Mouse (Mus musculus) forebrain, embryonic 11.5 days (tissue): ENCODE data around the gene Rgs7. TPM values are rescaled to one million over a fixed set of nuclear protein-coding genes. Genes with fewer than 3 reads are reported as not detected.

ENCODE experiments used
- ATAC-seq: fragments of 200-750 bp; cut with Nextera tagmentation; replicated peaks from 2 replicates; pipeline ENCODE4 v1.8.0; 2017; ENCODE audit warnings: moderate TSS enrichment; ENCODE audit not compliant: low FRiP score
- DNase-seq: peaks from one replicate; pipeline ENCODE4 v3.0.0-alpha.2; 2017; ENCODE audit warnings: low spot score
- H3K27ac ChIP-seq: fragments of 300-500 bp; sonication (generic); 2 replicates; pipeline ENCODE4 v1.5.1; 2014; ENCODE audit warnings: low read depth, low read length
- H3K27me3 ChIP-seq: fragments of 300-500 bp; sonication (generic); 2 replicates; pipeline ENCODE4 v1.6.1; 2014; ENCODE audit warnings: mild to moderate bottlenecking, low read length, mixed read lengths; ENCODE audit not compliant: control insufficient read depth, insufficient read depth
- H3K36me3 ChIP-seq: fragments of 300-500 bp; sonication (generic); 2 replicates; pipeline ENCODE4 v1.6.1; 2014; ENCODE audit warnings: mild to moderate bottlenecking, low read length, moderate library complexity, mixed read lengths; ENCODE audit not compliant: control insufficient read depth, insufficient read depth
- H3K4me1 ChIP-seq: fragments of 300-500 bp; sonication (generic); replicated peaks from 2 replicates; pipeline ENCODE4 v1.6.1; 2014; ENCODE audit warnings: low read length, mixed read lengths; ENCODE audit not compliant: control insufficient read depth, insufficient read depth
- H3K4me2 ChIP-seq: fragments of 300-500 bp; sonication (generic); 2 replicates; pipeline ENCODE4 v1.6.1; 2014; ENCODE audit warnings: low read depth, mild to moderate bottlenecking, low read length, moderate library complexity, mixed read lengths; ENCODE audit not compliant: severe bottlenecking
- H3K4me3 ChIP-seq: fragments of 300-500 bp; sonication (generic); 2 replicates; pipeline ENCODE4 v1.5.1; 2014; ENCODE audit warnings: low read depth, low read length
- H3K9ac ChIP-seq: fragments of 300-500 bp; sonication (generic); 2 replicates; pipeline ENCODE4 v1.6.1; 2014; ENCODE audit warnings: low read length
- H3K9me3 ChIP-seq: fragments of 300-500 bp; sonication (generic); 2 replicates; pipeline ENCODE4 v1.6.1; 2016; ENCODE audit warnings: low read length, mixed read lengths; ENCODE audit not compliant: control insufficient read depth
- WGBS: fragments of 180-500 bp; shearing (Covaris S2); extraction: QIAGEN DNeasy Blood & Tissue Kit; methylation state at CpG from one replicate; pipeline ENCODE4 v1.1.7; 2014; 5-methylcytosine and 5-hydroxymethylcytosine counted together
- polyA plus RNA-seq: library from polyadenylated mRNA; unstranded; fragments of >200 nt; fragmentation: Nextera tagmentation; extraction: Ambion mirVana; gene quantifications from 2 replicates; pipeline ENCODE4 v1.2.1, GENCODE M21; 2014

Gene Rgs7
- polyA plus RNA-seq, 1 experiment from 2014 or later, result 5.7 TPM

GRCm38 (mm10) chr1:175415728-175416127 is 76.6 kb downstream of the Rgs7 start:
- Histone ChIP-seq H3K9ac (no peak overlapping the region), H3K27me3 (no peaks in the 10 kb centered on the region), H3K9me3 (no peaks in the 10 kb centered on the region), H3K36me3 (no peaks in the 10 kb centered on the region), H3K27ac (no peak overlapping the region), H3K4me2 (0 out of 2 replicates have a peak overlapping the region, but pooled peaks have one; percentile 15), H3K4me1 (peaks cover 2% of the 10 kb centered on the region; the same call in 1 of the 2 replicates), H3K4me3 (no peak overlapping the region)
- DNase-seq (no peak), ATAC-seq (peak; percentile 73)
- 23% methylated on average over 9 of the region's 9 CpGs for WGBS

GRCm38 (mm10) chr1:175410399-175410798 is 81.9 kb downstream of the Rgs7 start:
- H3K9ac ChIP-seq, result no peak overlapping the region
- H3K4me2 ChIP-seq, result no peak overlapping the region
- ATAC-seq, result no peak
- H3K4me3 ChIP-seq, result no peak overlapping the region
- no peak for DNase-seq
- no peaks in the 10 kb centered on the region for H3K27me3 ChIP-seq
- H3K9me3 ChIP-seq, result no peaks in the 10 kb centered on the region
- H3K4me1 ChIP-seq, result 0 out of 2 replicates have a peak, but pooled peaks cover 2% of the 10 kb centered on the region
- WGBS, result 17% methylated on average over 3 of the region's 3 CpGs
- H3K36me3 ChIP-seq, result no peaks in the 10 kb centered on the region
- no peak overlapping the region for H3K27ac ChIP-seq

GRCm38 (mm10) chr1:175391894-175392293 is 100.4 kb downstream of the Rgs7 start:
- H3K27ac ChIP-seq, result no peak overlapping the region
- no peaks in the 10 kb centered on the region for H3K4me1 ChIP-seq
- H3K9me3 ChIP-seq, result no peaks in the 10 kb centered on the region
- DNase-seq (no peak), ATAC-seq (no peak)
- H3K27me3 ChIP-seq, result no peaks in the 10 kb centered on the region
- no peaks in the 10 kb centered on the region for H3K36me3 ChIP-seq
- H3K4me3 ChIP-seq, result no peak overlapping the region
- H3K9ac ChIP-seq, result no peak overlapping the region
- H3K4me2 ChIP-seq, result no peak overlapping the region
- 84% methylated on average over 4 of the region's 4 CpGs for WGBS

- DNase-seq, result no peak
Measured at GRCm38 (mm10) chr1:175389250-175389649, 103.0 kb downstream of the Rgs7 start.

GRCm38 (mm10) chr1:175385581-175386235 is 106.6 kb downstream of the Rgs7 start:
- WGBS, result 11% methylated on average over 3 of the region's 3 CpGs
- Histone ChIP-seq H3K4me2 (no peak overlapping the region), H3K36me3 (no peaks in the 10 kb centered on the region), H3K9ac (no peak overlapping the region), H3K4me1 (peaks cover 3% of the 10 kb centered on the region; the same call in 1 of the 2 replicates), H3K9me3 (no peaks in the 10 kb centered on the region), H3K4me3 (no peak overlapping the region), H3K27me3 (no peaks in the 10 kb centered on the region), H3K27ac (no peak overlapping the region)
- DNase-seq, result no peak
- peak; percentile 90 for ATAC-seq

More at GRCm38 (mm10) chr1:175389250-175389649, 103.0 kb downstream of the Rgs7 start:
- no peaks in the 10 kb centered on the region for H3K27me3 ChIP-seq
- peaks cover 3% of the 10 kb centered on the region; the same call in 1 of the 2 replicates for H3K4me1 ChIP-seq
- H3K36me3 ChIP-seq, result no peaks in the 10 kb centered on the region
- ATAC-seq, result no peak
- WGBS, result 79% methylated on average over 5 of the region's 5 CpGs
- H3K4me2 ChIP-seq, result no peak overlapping the region
- H3K4me3 ChIP-seq, result no peak overlapping the region
- H3K27ac ChIP-seq, result no peak overlapping the region
- H3K9ac ChIP-seq, result no peak overlapping the region
- H3K9me3 ChIP-seq, result no peaks in the 10 kb centered on the region

- Histone ChIP-seq H3K4me1 (no peaks in the 10 kb centered on the region), H3K9ac (no peak overlapping the region), H3K4me2 (no peak overlapping the region), H3K27me3 (no peaks in the 10 kb centered on the region), H3K27ac (no peak overlapping the region), H3K36me3 (no peaks in the 10 kb centered on the region), H3K4me3 (no peak overlapping the region), H3K9me3 (no peaks in the 10 kb centered on the region)
- ATAC-seq (no peak), DNase-seq (no peak)
Measured at GRCm38 (mm10) chr1:175372571-175372970, 119.7 kb downstream of the Rgs7 start.

GRCm38 (mm10) chr1:175368062-175368461 is 124.2 kb downstream of the Rgs7 start:
- DNase-seq, result no peak
- Histone ChIP-seq H3K27me3 (no peaks in the 10 kb centered on the region), H3K4me2 (no peak overlapping the region), H3K36me3 (no peaks in the 10 kb centered on the region), H3K4me3 (no peak overlapping the region), H3K27ac (no peak overlapping the region), H3K9me3 (no peaks in the 10 kb centered on the region), H3K4me1 (no peaks in the 10 kb centered on the region), H3K9ac (no peak overlapping the region)
- no peak for ATAC-seq
- WGBS, result 91% methylated on average over 2 of the region's 2 CpGs

GRCm38 (mm10) chr1:175363606-175364005 is 128.7 kb downstream of the Rgs7 start:
- DNase-seq, result no peak
- WGBS, result 87% methylated on average over 3 of the region's 3 CpGs

More at GRCm38 (mm10) chr1:175363606-175364005, 128.7 kb downstream of the Rgs7 start:
- H3K27me3 ChIP-seq, result no peaks in the 10 kb centered on the region
- no peak overlapping the region for H3K27ac ChIP-seq
- H3K4me2 ChIP-seq, result no peak overlapping the region
- H3K9ac ChIP-seq, result no peak overlapping the region
- ATAC-seq, result no peak
- H3K36me3 ChIP-seq, result no peaks in the 10 kb centered on the region
- no peak overlapping the region for H3K4me3 ChIP-seq
- no peaks in the 10 kb centered on the region for H3K9me3 ChIP-seq
- H3K4me1 ChIP-seq, result no peaks in the 10 kb centered on the region
